Mouse (Mus musculus) kidney, postnatal 14 days (tissue): ENCODE measurements around the gene Cops7a.

ENCODE experiments used
- DNase-seq: peaks from one replicate; pipeline ENCODE4 v3.0.0; 2022; ENCODE audit warnings: mixed read lengths

The Cops7a gene

GRCm38 (mm10) chr6:124917518-124918330 is 47.6 kb downstream of the Cops7a start:
- DNase-seq = peak; percentile 95

GRCm38 (mm10) chr6:124916695-124917517 is 48.4 kb downstream of the Cops7a start:
- peak; percentile 95 for DNase-seq

GRCm38 (mm10) chr6:124915942-124916694 is 49.2 kb downstream of the Cops7a start:
- peak; percentile 70 for DNase-seq

- DNase-seq = peak; percentile 67
Measured at GRCm38 (mm10) chr6:124915160-124915941, 50.0 kb downstream of the Cops7a start.

- DNase-seq = no peak
Measured at GRCm38 (mm10) chr6:124914511-124914910, 50.8 kb downstream of the Cops7a start.

GRCm38 (mm10) chr6:124913721-124914285 is 51.5 kb downstream of the Cops7a start:
- DNase-seq = peak; percentile 41

- no peak for DNase-seq
Measured at GRCm38 (mm10) chr6:124913214-124913613, 52.1 kb downstream of the Cops7a start.

- DNase-seq = no peak
Measured at GRCm38 (mm10) chr6:124911533-124912218, 53.7 kb downstream of the Cops7a start, which contains the start of gene Lag3. Gene Lag3 (minus strand): TSS chr6:124911705.

- DNase-seq = no peak
Measured at GRCm38 (mm10) chr6:124910032-124910431, 55.3 kb downstream of the Cops7a start.
